Mouse (Mus musculus) hindbrain, embryonic 13.5 days (tissue): ENCODE measurements around the gene Ccdc85b. TPM values are rescaled to one million over a fixed set of nuclear protein-coding genes. Genes with fewer than 3 reads are reported as not detected.
A peak's percentile ranks its signal among the peaks of the same experiment; 100 is the strongest.

Source experiments
- ATAC-seq: fragments of 200-750 bp; cut with Nextera tagmentation; 2 replicates; pipeline ENCODE4 v1.8.0; 2017; ENCODE audit warnings: moderate TSS enrichment; ENCODE audit not compliant: low FRiP score
- H3K27ac ChIP-seq: fragments of 300-500 bp; sonication (generic); 2 replicates; pipeline ENCODE4 v1.5.1; 2015; ENCODE audit warnings: inconsistent platforms, mild to moderate bottlenecking, moderate library complexity
- H3K27me3 ChIP-seq: fragments of 300-500 bp; sonication (generic); 2 replicates; pipeline ENCODE4 v1.6.1; 2015; ENCODE audit warnings: mild to moderate bottlenecking, inconsistent platforms
- H3K36me3 ChIP-seq: fragments of 300-500 bp; sonication (generic); 2 replicates; pipeline ENCODE4 v1.6.1; 2015; ENCODE audit warnings: mild to moderate bottlenecking, inconsistent platforms
- H3K4me1 ChIP-seq: fragments of 300-500 bp; sonication (generic); replicated peaks from 2 replicates; pipeline ENCODE4 v1.6.1; 2015; ENCODE audit warnings: inconsistent platforms
- H3K4me2 ChIP-seq: fragments of 300-500 bp; sonication (generic); 2 replicates; pipeline ENCODE4 v1.6.1; 2015; ENCODE audit warnings: inconsistent platforms, mild to moderate bottlenecking, moderate library complexity
- H3K4me3 ChIP-seq: fragments of 300-500 bp; sonication (generic); 2 replicates; pipeline ENCODE4 v1.5.1; 2015; ENCODE audit warnings: mild to moderate bottlenecking, inconsistent platforms
- H3K9ac ChIP-seq: fragments of 300-500 bp; sonication (generic); 2 replicates; pipeline ENCODE4 v1.6.1; 2015; ENCODE audit warnings: mild to moderate bottlenecking, inconsistent platforms
- H3K9me3 ChIP-seq: fragments of 300-500 bp; sonication (generic); 2 replicates; pipeline ENCODE4 v1.6.1; 2016; ENCODE audit warnings: inconsistent platforms
- WGBS: fragments of 180-500 bp; shearing (Covaris S2); methylation state at CpG from one replicate; pipeline ENCODE4 v1.1.7; 2015; 5-methylcytosine and 5-hydroxymethylcytosine counted together
- polyA plus RNA-seq: library from polyadenylated mRNA; unstranded; fragments of >200 nt; fragmentation: Nextera tagmentation; extraction: Ambion mirVana; gene quantifications from 2 replicates; pipeline ENCODE4 v1.2.1, GENCODE M21; 2015

Gene Ccdc85b
- polyA plus RNA-seq, 1 experiment from 2014 or later = 10.2 TPM

DNA sequence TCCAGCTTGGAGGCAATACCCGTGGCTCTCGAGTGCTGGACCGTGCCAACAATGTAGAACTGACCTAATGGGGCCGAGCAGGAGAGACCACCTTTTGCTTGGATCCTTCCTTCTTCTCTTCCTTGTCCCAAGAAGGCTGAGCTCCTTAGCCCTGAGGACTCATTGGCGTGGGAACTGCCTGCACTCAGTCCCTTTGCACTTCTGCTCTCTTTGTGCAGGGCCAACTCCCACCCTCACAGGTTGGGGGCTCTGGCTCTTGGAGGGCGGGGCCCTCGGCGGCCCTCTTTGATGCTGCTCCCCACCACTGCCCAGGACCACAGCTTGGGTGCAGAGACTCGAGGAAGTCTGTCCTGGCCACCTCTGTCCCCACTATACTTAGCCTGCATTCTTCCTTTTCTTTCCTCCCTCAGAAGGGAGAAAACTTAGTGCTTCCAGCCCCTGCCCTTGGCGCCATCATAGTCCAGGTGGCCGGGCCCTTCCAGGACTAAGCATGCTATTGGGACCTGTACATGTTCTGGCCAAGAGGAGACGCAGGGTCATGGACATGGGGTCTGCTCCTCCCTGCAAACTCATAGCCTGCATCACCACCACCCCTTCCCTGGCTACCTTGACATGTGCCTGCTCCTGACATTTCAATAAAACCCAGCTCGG lies 30.9 kb downstream of the Ccdc85b start:
- peak overlapping the region; percentile 43 for H3K9ac ChIP-seq

DNA sequence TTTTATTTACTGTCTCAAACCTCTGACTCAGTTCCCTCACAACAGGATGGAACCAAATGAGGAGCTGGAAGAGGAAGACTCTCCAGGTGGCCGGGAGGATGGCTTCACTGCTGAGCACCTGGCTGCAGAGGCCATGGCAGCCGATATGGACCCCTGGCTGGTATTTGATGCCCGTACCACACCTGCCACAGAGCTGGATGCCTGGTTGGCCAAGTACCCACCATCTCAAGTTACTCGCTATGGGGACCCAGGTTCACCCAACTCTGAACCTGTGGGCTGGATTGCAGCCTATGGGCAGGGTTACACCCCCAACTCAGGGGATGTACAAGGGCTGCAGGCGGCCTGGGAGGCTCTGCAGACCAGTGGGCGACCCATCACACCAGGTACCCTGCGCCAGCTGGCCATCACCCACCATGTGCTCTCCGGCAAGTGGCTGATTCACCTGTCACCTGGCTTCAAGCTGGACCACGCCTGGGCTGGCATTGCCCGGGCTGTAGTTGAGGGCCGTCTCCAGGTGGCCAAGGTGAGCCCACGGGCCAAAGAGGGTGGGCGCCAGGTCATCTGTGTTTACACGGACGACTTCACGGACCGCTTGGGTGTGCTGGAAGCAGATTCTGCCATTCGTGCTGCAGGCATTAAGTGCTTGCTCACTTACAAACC lies 31.7 kb downstream of the Ccdc85b start:
- Histone ChIP-seq H3K27ac (peak overlapping the region; percentile 93), H3K4me2 (peak overlapping the region; percentile 88), H3K27me3 (no peaks in the 10 kb centered on the region; the same call in 1 of the 2 replicates), H3K4me3 (peak overlapping the region; percentile 82), H3K4me1 (peaks cover 55% of the 10 kb centered on the region), H3K36me3 (peaks cover 33% of the 10 kb centered on the region), H3K9ac (peak overlapping the region; percentile 94), H3K9me3 (no peaks in the 10 kb centered on the region)
- ATAC-seq = peak; percentile 1; the same call in 1 of the 2 replicates
- 91% methylated on average over 18 of the region's 18 CpGs for WGBS

More for the DNA sequence above, 30.9 kb downstream of the Ccdc85b start:
- Histone ChIP-seq H3K4me2 (peak overlapping the region; percentile 88; the same call in 1 of the 2 replicates), H3K4me3 (peak overlapping the region; percentile 82), H3K27me3 (no peaks in the 10 kb centered on the region; the same call in 1 of the 2 replicates), H3K9me3 (no peaks in the 10 kb centered on the region), H3K4me1 (peaks cover 47% of the 10 kb centered on the region), H3K27ac (no peak overlapping the region), H3K36me3 (peaks cover 26% of the 10 kb centered on the region)
- 92% methylated on average over 13 of the region's 13 CpGs for WGBS
- no peak for ATAC-seq

- peak; percentile 90 for ATAC-seq
- under 1% methylated on average over 72 of the region's 87 CpGs for WGBS
- Histone ChIP-seq H3K4me2 (peak within 1 kb of the TSS; percentile 88), H3K36me3 (peaks cover 43% of the 10 kb centered on the region), H3K4me3 (peak within 1 kb of the TSS; percentile 82), H3K9ac (peak within 1 kb of the TSS; percentile 94), H3K27ac (peak within 1 kb of the TSS; percentile 93), H3K9me3 (no peaks in the 10 kb centered on the region), H3K27me3 (no peaks in the 10 kb centered on the region), H3K4me1 (peaks cover 55% of the 10 kb centered on the region)
Observed at GRCm38 (mm10) chr19:5424782-5425741, 32.6 kb downstream of the Ccdc85b start, which contains the start of the genes Drap1 and AI837181. Gene Drap1, minus strand, starts transcription at chr19:5424979. Gene AI837181, plus strand, starts transcription at chr19:5425144.

DNA sequence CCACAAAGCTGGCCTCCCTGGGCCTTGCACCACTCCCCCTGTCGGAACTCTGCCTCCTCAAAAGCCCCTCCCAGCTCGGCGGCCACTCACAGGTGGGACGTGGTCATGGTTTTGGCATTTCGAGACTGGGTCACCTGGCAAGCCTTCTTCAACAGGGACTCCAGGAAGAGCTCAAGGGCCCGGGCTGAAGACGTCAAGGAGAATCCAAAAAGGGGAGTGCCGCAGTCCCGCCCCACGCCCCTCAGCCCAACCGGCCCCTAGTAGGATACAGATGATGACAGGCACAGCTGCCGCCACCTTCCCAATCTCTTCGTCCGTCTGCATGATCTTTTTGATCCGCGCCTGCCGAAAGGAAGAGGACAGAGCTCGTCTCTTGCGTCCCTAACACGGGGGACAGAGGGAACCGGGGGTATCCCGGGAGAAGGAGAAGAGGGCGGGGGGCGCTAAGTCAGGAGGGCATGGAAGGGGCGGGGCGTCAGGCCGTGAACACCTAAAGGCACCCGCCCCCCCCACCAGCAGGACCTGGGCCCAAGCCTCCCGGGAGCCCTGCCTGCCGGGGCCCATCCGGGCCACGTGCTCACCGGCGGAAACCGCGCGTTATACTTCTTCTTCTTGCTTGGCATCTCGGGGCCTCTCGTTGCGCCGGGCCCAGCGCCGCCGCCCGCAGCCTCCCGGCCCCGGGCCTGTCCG lies 33.5 kb downstream of the Ccdc85b start:
- WGBS = 1% methylated on average over 39 of the region's 48 CpGs
- Histone ChIP-seq H3K9me3 (no peaks in the 10 kb centered on the region), H3K4me2 (peak overlapping the region; percentile 83), H3K9ac (peak overlapping the region; percentile 83), H3K27me3 (no peaks in the 10 kb centered on the region), H3K36me3 (peaks cover 51% of the 10 kb centered on the region), H3K27ac (peak overlapping the region; percentile 92), H3K4me3 (peak overlapping the region; percentile 82), H3K4me1 (peaks cover 55% of the 10 kb centered on the region)
- ATAC-seq = peak; percentile 26

DNA sequence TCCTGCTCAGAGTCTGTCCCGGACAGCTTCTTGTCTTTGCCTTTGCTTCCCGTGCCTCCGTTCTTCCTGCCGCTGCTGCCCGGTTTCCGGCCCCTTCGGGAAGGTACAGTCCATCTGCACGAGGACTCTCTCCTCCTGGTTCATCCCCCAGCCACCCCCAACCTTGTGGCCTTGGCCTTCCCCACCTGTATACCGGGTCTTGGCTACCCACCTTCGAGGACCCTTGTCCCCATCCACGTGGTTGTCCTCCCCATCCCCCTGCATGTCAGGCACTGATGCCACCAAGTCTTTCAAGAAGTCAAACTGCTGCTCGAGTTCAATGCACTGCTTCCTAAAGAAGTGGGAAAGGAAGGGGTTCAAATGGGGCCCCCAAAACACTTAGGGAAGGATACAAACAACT lies 34.1 kb downstream of the Ccdc85b start:
- peak overlapping the region; percentile 82 for H3K4me3 ChIP-seq
- peak overlapping the region; percentile 92; the same call in 1 of the 2 replicates for H3K27ac ChIP-seq
- 66% methylated on average over 12 of the region's 12 CpGs for WGBS
- no peak for ATAC-seq
- H3K27me3 ChIP-seq = no peaks in the 10 kb centered on the region
- H3K9me3 ChIP-seq = no peaks in the 10 kb centered on the region
- peaks cover 47% of the 10 kb centered on the region for H3K36me3 ChIP-seq
- H3K9ac ChIP-seq = peak overlapping the region; percentile 83
- H3K4me2 ChIP-seq = peak overlapping the region; percentile 83
- H3K4me1 ChIP-seq = peaks cover 55% of the 10 kb centered on the region

DNA sequence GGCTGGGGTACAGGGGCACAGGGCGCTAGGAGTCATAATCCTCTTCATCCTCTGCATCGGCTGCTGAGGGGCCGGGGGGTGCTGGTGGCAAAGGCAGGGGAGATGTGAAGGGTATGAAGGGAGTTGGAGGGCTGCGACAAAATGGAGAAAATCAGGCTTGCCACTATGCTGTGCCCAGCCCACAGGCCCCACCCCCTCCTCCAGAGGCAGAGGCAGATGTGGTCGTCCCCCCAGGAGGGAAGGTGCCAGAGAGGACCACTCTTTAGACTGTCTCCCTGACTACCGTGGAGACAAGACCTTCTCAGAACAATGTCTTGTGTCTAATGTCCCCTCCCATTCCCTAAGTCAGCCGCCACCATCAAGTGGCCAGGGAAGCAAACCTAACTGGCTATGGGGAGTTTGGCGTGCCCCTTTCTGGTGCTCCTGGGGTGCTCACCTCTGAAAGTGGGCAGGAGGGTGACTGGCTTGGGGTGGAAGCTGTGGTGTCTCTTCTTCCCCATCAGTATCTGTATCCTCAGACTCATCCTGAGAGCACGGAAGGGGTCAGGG lies 34.7 kb downstream of the Ccdc85b start:
- no peak for ATAC-seq

GRCm38 (mm10) chr19:5422267-5422666 lies 35.4 kb downstream of the Ccdc85b start:
- no peaks in the 10 kb centered on the region for H3K27me3 ChIP-seq
- H3K36me3 ChIP-seq = peaks cover 55% of the 10 kb centered on the region
- H3K9me3 ChIP-seq = no peaks in the 10 kb centered on the region
- H3K9ac ChIP-seq = peak overlapping the region; percentile 83
- peaks cover 49% of the 10 kb centered on the region for H3K4me1 ChIP-seq
- 90% methylated on average over 10 of the region's 10 CpGs for WGBS
- no peak for ATAC-seq
- H3K4me3 ChIP-seq = no peak overlapping the region
- no peak overlapping the region for H3K27ac ChIP-seq
- H3K4me2 ChIP-seq = no peak overlapping the region

More for the DNA sequence above, 34.7 kb downstream of the Ccdc85b start:
- Histone ChIP-seq H3K27ac (no peak overlapping the region), H3K27me3 (no peaks in the 10 kb centered on the region), H3K4me3 (peak overlapping the region; percentile 82), H3K9me3 (no peaks in the 10 kb centered on the region), H3K36me3 (peaks cover 51% of the 10 kb centered on the region), H3K4me2 (peak overlapping the region; percentile 83), H3K4me1 (peaks cover 54% of the 10 kb centered on the region), H3K9ac (peak overlapping the region; percentile 83)
- 67% methylated on average over 9 of the region's 9 CpGs for WGBS

- Histone ChIP-seq H3K4me1 (peaks cover 44% of the 10 kb centered on the region), H3K9ac (no peak overlapping the region), H3K36me3 (peaks cover 53% of the 10 kb centered on the region), H3K27ac (no peak overlapping the region), H3K4me3 (no peak overlapping the region), H3K9me3 (no peaks in the 10 kb centered on the region), H3K4me2 (no peak overlapping the region), H3K27me3 (no peaks in the 10 kb centered on the region)
- no peak for ATAC-seq
- 90% methylated on average over 5 of the region's 5 CpGs for WGBS
Observed at GRCm38 (mm10) chr19:5421784-5422183, 35.9 kb downstream of the Ccdc85b start.

DNA sequence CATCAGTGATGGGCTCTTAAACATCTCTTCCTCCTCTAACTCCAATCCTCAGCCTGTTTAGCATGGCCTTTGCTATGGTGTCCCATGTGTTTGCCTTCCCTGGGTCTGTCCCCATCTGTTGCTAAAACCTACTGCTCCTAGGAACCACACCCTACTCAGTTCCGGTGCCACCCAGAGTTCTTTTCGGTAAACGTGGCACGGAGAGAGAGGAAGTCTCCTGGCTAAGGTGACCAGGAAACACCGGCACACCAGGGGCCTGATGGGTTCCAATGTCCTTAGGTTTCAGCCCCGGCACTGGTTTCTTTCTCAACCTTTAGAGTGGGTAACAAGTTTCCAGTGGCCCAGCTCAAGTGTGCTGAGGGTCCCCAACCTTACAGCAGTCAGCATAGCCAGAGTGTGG lies 37.1 kb downstream of the Ccdc85b start:
- Histone ChIP-seq H3K36me3 (peaks cover 44% of the 10 kb centered on the region), H3K4me2 (no peak overlapping the region), H3K4me3 (no peak overlapping the region), H3K27me3 (no peaks in the 10 kb centered on the region), H3K27ac (no peak overlapping the region), H3K9me3 (no peaks in the 10 kb centered on the region), H3K4me1 (peaks cover 32% of the 10 kb centered on the region), H3K9ac (no peak overlapping the region)
- 95% methylated on average over 6 of the region's 6 CpGs for WGBS
- no peak for ATAC-seq

DNA sequence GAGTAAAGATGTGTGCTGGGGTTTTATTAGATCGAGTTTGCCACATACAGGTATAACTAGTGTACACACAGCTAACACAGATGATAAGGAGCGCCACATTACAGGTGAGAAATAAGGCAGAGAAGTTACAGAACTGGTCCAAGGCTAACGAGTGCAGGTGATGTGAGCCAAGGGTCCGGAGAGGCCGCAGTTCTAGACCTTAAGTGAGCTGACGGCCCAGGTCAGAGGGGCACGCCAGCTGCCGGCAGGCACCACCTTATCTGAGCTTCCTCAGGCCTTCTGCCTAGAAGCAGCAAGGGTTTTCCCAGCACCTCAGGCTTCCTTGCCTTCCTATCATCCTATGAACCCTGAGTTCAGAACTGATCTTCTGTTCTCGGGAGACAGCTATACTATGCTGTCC lies 38.1 kb downstream of the Ccdc85b start:
- 93% methylated on average over 9 of the region's 9 CpGs for WGBS
- H3K4me1 ChIP-seq = peaks cover 32% of the 10 kb centered on the region
- H3K9ac ChIP-seq = no peak overlapping the region
- H3K4me3 ChIP-seq = no peak overlapping the region
- no peak for ATAC-seq
- no peak overlapping the region for H3K27ac ChIP-seq
- H3K9me3 ChIP-seq = no peaks in the 10 kb centered on the region
- no peak overlapping the region for H3K4me2 ChIP-seq
- H3K36me3 ChIP-seq = peaks cover 44% of the 10 kb centered on the region
- no peaks in the 10 kb centered on the region for H3K27me3 ChIP-seq

- Histone ChIP-seq H3K9me3 (no peaks in the 10 kb centered on the region), H3K27ac (no peak overlapping the region), H3K4me3 (no peak overlapping the region), H3K36me3 (peaks cover 44% of the 10 kb centered on the region), H3K9ac (no peak overlapping the region), H3K4me2 (no peak overlapping the region), H3K4me1 (peaks cover 29% of the 10 kb centered on the region), H3K27me3 (no peaks in the 10 kb centered on the region)
- WGBS = 94% methylated on average over 8 of the region's 8 CpGs
- no peak for ATAC-seq
Observed at GRCm38 (mm10) chr19:5418750-5419466, 38.8 kb downstream of the Ccdc85b start.
